Comparison of ENCODE assay signal across 8 mouse cellular contexts in genomic region chr5:142842137-142842642, GRCm38 (mm10). TPM values are rescaled to one million over a fixed set of nuclear protein-coding genes. Genes with fewer than 3 reads are reported as not detected.
DNase-seq lines count a peak whose midpoint lies in the region; ATAC-seq and TF ChIP-seq lines count a peak whose summit lies in the region.

No protein-coding gene starts in this region.

- DNase-seq in forebrain, embryonic 11.5 days (ENCODE audit: low spot score), result peak; percentile 64
- peak; percentile 31 for DNase-seq in urinary bladder, postnatal 14 days (ENCODE audit: low spot score)
- DNase-seq in urinary bladder, adult 2 months (ENCODE audit: low spot score), result no peak
- peak; percentile 40 for DNase-seq in forebrain, embryonic 14.5 days (ENCODE audit: low spot score)
- peak; percentile 34 for DNase-seq in kidney, postnatal 14 days
- DNase-seq in gastrocnemius, postnatal 25 days, result no peak

- no peaks in the 10 kb centered on the region; the same call in 1 of the 2 replicates for H3K4me1 ChIP-seq in forebrain, embryonic 11.5 days (replicated peaks; ENCODE audit: control insufficient read depth, insufficient read depth, low read length)
- H3K4me1 ChIP-seq in forebrain, embryonic 16.5 days (replicated peaks; ENCODE audit: control insufficient read depth, insufficient read depth, low read length), result no peaks in the 10 kb centered on the region
- no peaks in the 10 kb centered on the region for H3K4me1 ChIP-seq in forebrain, embryonic 14.5 days (ENCODE audit: control insufficient read depth, insufficient read depth, low read length)
- H3K4me1 ChIP-seq in small intestine, adult 2 months (ENCODE audit: control insufficient read depth, insufficient read depth, insufficient read length, low read length), result no peaks in the 10 kb centered on the region

- no peak overlapping the region for H3K9ac ChIP-seq in forebrain, embryonic 11.5 days (ENCODE audit: low read length)
- no peak overlapping the region for H3K9ac ChIP-seq in forebrain, embryonic 16.5 days (replicated peaks; ENCODE audit: low read depth, low read length)
- no peak overlapping the region for H3K9ac ChIP-seq in forebrain, embryonic 14.5 days (ENCODE audit: low read length)

- peak; percentile 59; the same call in 1 of the 2 replicates for TF ChIP-seq CTCF in small intestine, adult 2 months (IDR thresholded peaks at IDR 0.05; ENCODE audit: extremely low read depth, insufficient read length, insufficient replicate concordance, low read depth, low read length)

- H3K9me3 ChIP-seq in forebrain, embryonic 11.5 days (ENCODE audit: control insufficient read depth, low read length), result no peaks in the 10 kb centered on the region
- H3K9me3 ChIP-seq in forebrain, embryonic 16.5 days (ENCODE audit: control insufficient read depth, low read length), result no peaks in the 10 kb centered on the region
- no peaks in the 10 kb centered on the region for H3K9me3 ChIP-seq in forebrain, embryonic 14.5 days (replicated peaks; ENCODE audit: control insufficient read depth, low read length)

- H3K4me3 ChIP-seq in forebrain, embryonic 11.5 days (ENCODE audit: low read depth, low read length), result no peak overlapping the region
- H3K4me3 ChIP-seq in forebrain, embryonic 16.5 days (replicated peaks; ENCODE audit: low read length), result no peak overlapping the region
- no peak overlapping the region for H3K4me3 ChIP-seq in forebrain, embryonic 14.5 days (ENCODE audit: low read depth, low read length)
- no peak overlapping the region for H3K4me3 ChIP-seq in small intestine, adult 2 months (ENCODE audit: low read depth, low read length)

- WGBS in forebrain, embryonic 11.5 days, result 22% methylated on average over 7 of the region's 7 CpGs
- 15% methylated on average over 7 of the region's 7 CpGs for WGBS in forebrain, embryonic 16.5 days
- 16% methylated on average over 7 of the region's 7 CpGs for WGBS in forebrain, embryonic 14.5 days
- 51% methylated on average over 7 of the region's 7 CpGs for WGBS in small intestine, adult 2 months

- H3K4me2 ChIP-seq in forebrain, embryonic 11.5 days (ENCODE audit: low read depth, low read length, severe bottlenecking), result no peak overlapping the region
- H3K4me2 ChIP-seq in forebrain, embryonic 16.5 days (ENCODE audit: low read length), result no peak overlapping the region
- no peak overlapping the region for H3K4me2 ChIP-seq in forebrain, embryonic 14.5 days (ENCODE audit: low read length)

- no peaks in the 10 kb centered on the region for H3K36me3 ChIP-seq in forebrain, embryonic 11.5 days (ENCODE audit: control insufficient read depth, insufficient read depth, low read length)
- H3K36me3 ChIP-seq in forebrain, embryonic 16.5 days (ENCODE audit: control insufficient read depth, insufficient read depth), result no peaks in the 10 kb centered on the region
- no peaks in the 10 kb centered on the region for H3K36me3 ChIP-seq in forebrain, embryonic 14.5 days (ENCODE audit: control insufficient read depth, insufficient read depth, low read length)
- H3K36me3 ChIP-seq in small intestine, adult 2 months (ENCODE audit: control insufficient read depth, insufficient read depth, low read length), result no peaks in the 10 kb centered on the region

- ATAC-seq in forebrain, embryonic 11.5 days (replicated peaks; ENCODE audit: low FRiP score), result peak; percentile 69
- ATAC-seq in forebrain, embryonic 16.5 days, result no peak
- peak; percentile 54 for ATAC-seq in forebrain, embryonic 14.5 days

- TF ChIP-seq POLR2A in small intestine, adult 2 months (IDR thresholded peaks at IDR 0.05; ENCODE audit: low read depth, low read length), result no peak

- H3K27me3 ChIP-seq in forebrain, embryonic 11.5 days (ENCODE audit: control insufficient read depth, insufficient read depth, low read length), result no peaks in the 10 kb centered on the region
- H3K27me3 ChIP-seq in forebrain, embryonic 16.5 days (replicated peaks; ENCODE audit: control insufficient read depth, insufficient read depth, low read length), result no peaks in the 10 kb centered on the region
- H3K27me3 ChIP-seq in forebrain, embryonic 14.5 days (replicated peaks; ENCODE audit: control insufficient read depth, insufficient read depth, low read length), result no peaks in the 10 kb centered on the region
- no peaks in the 10 kb centered on the region for H3K27me3 ChIP-seq in small intestine, adult 2 months (ENCODE audit: control insufficient read depth, insufficient read depth, low read length)

- no peak overlapping the region for H3K27ac ChIP-seq in forebrain, embryonic 11.5 days (ENCODE audit: low read depth, low read length)
- H3K27ac ChIP-seq in forebrain, embryonic 16.5 days (ENCODE audit: low read length), result no peak overlapping the region
- no peak overlapping the region for H3K27ac ChIP-seq in forebrain, embryonic 14.5 days (ENCODE audit: low read depth, low read length)
- no peak overlapping the region for H3K27ac ChIP-seq in small intestine, adult 2 months (ENCODE audit: insufficient read depth, low read depth, low read length)

RNA-seq across cellular contexts. Expression of gene Tnrc18, which starts 24.7 kb away (rescaled TPM):
- 55.2 and 55.7 TPM in 2 replicates for polyA plus RNA-seq in forebrain, embryonic 11.5 days (2014; fragmentation: Nextera tagmentation; extraction: Ambion mirVana)
- polyA plus RNA-seq in forebrain, embryonic 16.5 days (2015; fragmentation: Nextera tagmentation; extraction: Ambion mirVana), result 34.8 and 40.4 TPM in 2 replicates
- polyA plus RNA-seq in urinary bladder, adult 2 months (2012; rRNA removed), result 21.4 and 49.1 TPM in 2 replicates
- 27.5 and 36.6 TPM in 2 replicates for polyA plus RNA-seq in forebrain, embryonic 14.5 days (2014; fragmentation: Nextera tagmentation; extraction: Ambion mirVana)
- 38.6 and 108 TPM in 2 replicates for polyA plus RNA-seq in small intestine, adult 2 months (2012; rRNA removed)
- total RNA-seq in gastrocnemius, postnatal 25 days (2021), result 10 to 100 TPM; 25.2 to 31.6 TPM

RNA-seq across cellular contexts. Expression of gene Fbxl18, which starts 53.0 kb away (rescaled TPM):
- 15.4 and 16.0 TPM in 2 replicates for polyA plus RNA-seq in forebrain, embryonic 11.5 days (2014; fragmentation: Nextera tagmentation; extraction: Ambion mirVana)
- polyA plus RNA-seq in forebrain, embryonic 16.5 days (2015; fragmentation: Nextera tagmentation; extraction: Ambion mirVana), result 29.5 and 31.4 TPM in 2 replicates
- 7.0 and 8.4 TPM in 2 replicates for polyA plus RNA-seq in urinary bladder, adult 2 months (2012; rRNA removed)
- 14.5 and 20.8 TPM in 2 replicates for polyA plus RNA-seq in forebrain, embryonic 14.5 days (2014; fragmentation: Nextera tagmentation; extraction: Ambion mirVana)
- 17.0 and 28.4 TPM in 2 replicates for polyA plus RNA-seq in small intestine, adult 2 months (2012; rRNA removed)
- 1 to 10 TPM; 5.6 to 6.8 TPM for total RNA-seq in gastrocnemius, postnatal 25 days (2021)

Comparison
In these comparisons a context has a peak if more than half of its experiments do, and no peak if none do; other contexts are left out.
1. DNase-seq: peak in forebrain, embryonic 11.5 days (single experiment), urinary bladder, postnatal 14 days (single experiment), forebrain, embryonic 14.5 days (single experiment) and kidney, postnatal 14 days (single experiment); none in urinary bladder, adult 2 months (single experiment) and gastrocnemius, postnatal 25 days (single experiment).